Mouse (Mus musculus): Measurements from ENCODE around the gene Adam3. TPM values are rescaled to one million over a fixed set of nuclear protein-coding genes. Genes with fewer than 3 reads are reported as not detected.

The Adam3 gene
- total RNA-seq (2014; fragmentation: Nextera tagmentation) (not detected in 2 replicates), total RNA-seq (2017) (not detected in 2 replicates)

DNA sequence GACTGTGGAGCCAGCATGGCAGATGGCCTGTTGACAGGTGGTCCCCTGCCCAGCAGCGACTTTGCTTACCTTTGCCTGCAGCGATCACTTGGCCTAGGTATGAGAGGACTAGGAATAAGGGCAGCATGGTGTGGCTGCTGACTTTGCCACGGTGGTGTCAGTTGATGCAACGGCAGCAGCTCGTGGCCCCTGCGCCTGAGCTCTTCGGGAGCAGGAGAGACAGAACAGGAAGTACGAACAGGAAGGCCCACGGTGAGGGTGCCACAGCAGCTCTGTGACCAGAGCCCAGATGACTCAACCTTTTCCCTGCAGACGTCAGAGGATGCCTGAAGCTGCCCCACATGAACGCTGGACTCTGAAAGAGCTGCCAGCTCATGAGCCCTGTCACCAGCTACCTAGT is at the start of gene Adam3:
Gene Adam3 (minus strand): TSS at position 223 of the 400 bp plus-strand sequence.
- no peak for ATAC-seq (replicated peaks; ENCODE audit: low FRiP score, low TSS enrichment, poor library complexity, severe bottlenecking)

DNA sequence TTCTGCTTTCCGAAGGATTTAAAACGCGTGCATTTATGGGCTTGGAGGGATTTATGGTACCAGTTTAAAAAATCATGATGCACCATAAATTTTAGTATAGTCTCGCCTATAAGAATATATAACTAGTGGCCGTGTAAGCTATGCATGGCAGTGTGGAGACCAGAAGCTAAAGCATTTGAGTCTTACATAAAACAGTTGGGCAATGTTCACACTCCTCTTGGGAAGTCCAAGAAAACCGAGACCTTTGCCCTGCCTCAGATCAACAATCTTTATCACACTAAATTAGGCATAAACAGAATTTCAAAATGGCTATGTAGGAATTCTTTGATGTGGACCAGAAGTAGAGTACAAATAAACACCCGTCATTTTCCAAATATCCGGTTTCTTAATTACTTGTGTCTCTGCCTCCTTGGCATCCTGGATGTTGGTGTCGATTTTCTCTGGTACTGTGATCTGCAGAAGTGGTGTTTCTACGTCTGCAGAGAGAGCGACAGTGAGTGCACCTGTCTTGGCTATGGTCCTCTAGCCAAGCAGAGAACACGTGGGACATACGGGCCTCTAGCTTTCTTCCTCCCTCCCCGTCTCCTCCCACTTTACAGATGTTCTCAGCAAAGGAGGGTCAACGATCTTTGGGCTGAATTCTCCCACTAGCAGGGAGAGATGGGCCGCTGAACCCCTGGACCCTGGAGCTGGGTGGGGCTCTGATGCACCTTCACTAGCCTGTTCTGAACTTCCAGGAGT is 596 bp downstream of the Adam3 start:
- no peak for ATAC-seq (replicated peaks; ENCODE audit: low FRiP score, low TSS enrichment, poor library complexity, severe bottlenecking)

Other genes with a start within 250 kb of the Adam3 start
- gene Adam5, start 98.5 kb upstream of the Adam3 start, total RNA-seq (2014; fragmentation: Nextera tagmentation): not detected in 2 replicates
- gene Adam5, start 98.5 kb upstream of the Adam3 start, total RNA-seq (2017): not detected in 2 replicates